Comparison of ENCODE assay signal across 17 mouse cellular contexts in the genomic region with DNA sequence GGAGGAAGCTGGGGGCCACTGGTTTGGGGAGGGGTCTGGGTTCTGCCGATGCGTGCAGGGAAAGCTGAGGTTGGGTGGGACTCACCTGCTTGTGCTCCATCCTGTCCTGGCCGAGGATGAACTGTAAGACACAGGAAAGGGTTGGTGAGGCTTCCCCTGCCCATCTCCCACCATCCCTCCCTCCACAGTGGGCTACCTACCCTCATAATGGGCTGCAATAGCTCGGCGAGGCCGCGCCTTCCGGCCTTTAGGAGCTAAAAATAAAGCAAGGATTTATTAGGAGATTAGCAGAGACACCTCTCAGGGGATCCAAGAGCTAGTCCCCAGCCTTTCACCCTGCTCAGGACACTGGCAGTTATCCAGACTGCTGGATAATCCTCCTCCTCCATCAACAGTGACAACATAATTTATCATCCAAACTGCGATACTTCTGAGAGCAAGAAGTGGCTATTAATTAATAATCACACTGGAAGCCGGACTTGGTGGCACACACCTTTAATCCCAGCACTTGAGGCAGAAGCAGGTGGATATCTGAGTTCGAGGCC. TPM values are rescaled to one million over a fixed set of nuclear protein-coding genes. Genes with fewer than 3 reads are reported as not detected.
A peak's percentile ranks its signal among the peaks of the same experiment; 100 is the strongest.
DNase-seq lines count a peak whose midpoint lies in the region; ATAC-seq and TF ChIP-seq lines count a peak whose summit lies in the region.
"Had no signal": no experiment of that assay in that cellular context is flagged by ENCODE, and none has a peak within 500 bp of the region (broad histone marks: within the 10 kb centered on the region; RNA-seq: fewer than 3 reads in every experiment).

No protein-coding gene starts in this region.

- no peaks in the 10 kb centered on the region for H3K36me3 ChIP-seq in heart, embryonic 13.5 days
- H3K36me3 ChIP-seq in heart, embryonic 11.5 days (ENCODE audit: control insufficient read depth, insufficient read depth, low read length) = no peaks in the 10 kb centered on the region
- H3K36me3 ChIP-seq in kidney, postnatal 0 days (ENCODE audit: insufficient read depth, low read length) = no peaks in the 10 kb centered on the region
- no peaks in the 10 kb centered on the region for H3K36me3 ChIP-seq in kidney, embryonic 14.5 days (ENCODE audit: control insufficient read depth, insufficient read depth, low read length)
- H3K36me3 ChIP-seq: embryonic facial prominence, embryonic 12.5 days; midbrain, embryonic 12.5 days had no signal

- peaks cover 19% of the 10 kb centered on the region for H3K4me1 ChIP-seq in heart, embryonic 13.5 days
- H3K4me1 ChIP-seq in heart, embryonic 11.5 days (ENCODE audit: control insufficient read depth, insufficient read depth, low read length) = peaks cover 12% of the 10 kb centered on the region
- H3K4me1 ChIP-seq in kidney, postnatal 0 days (replicated peaks; ENCODE audit: insufficient read depth, low read length) = peaks cover 14% of the 10 kb centered on the region
- peaks cover 14% of the 10 kb centered on the region; the same call in 1 of the 2 replicates for H3K4me1 ChIP-seq in kidney, embryonic 14.5 days (ENCODE audit: control insufficient read depth, insufficient read depth, low read length)

- DNase-seq in kidney, postnatal 0 days (ENCODE audit: low spot score) = no peak
- DNase-seq in retina, adult 2 months (ENCODE audit: low read depth, low spot score) = peak; percentile 82
- DNase-seq in retina, embryonic 14.5 days (ENCODE audit: low spot score) = no peak
- DNase-seq in thymus, postnatal 14 days = no peak
- DNase-seq: cerebellum, adult 8-10 months; gastrocnemius, postnatal 25 days; heart, postnatal 36 days had no signal

- no peak overlapping the region for H3K27ac ChIP-seq in heart, embryonic 13.5 days (replicated peaks)
- no peak overlapping the region for H3K27ac ChIP-seq in heart, embryonic 11.5 days (ENCODE audit: low read depth, low read length)
- peak overlapping the region; percentile 39; the same call in 1 of the 2 replicates for H3K27ac ChIP-seq in kidney, postnatal 0 days
- H3K27ac ChIP-seq in kidney, embryonic 14.5 days (ENCODE audit: low read depth, low read length) = no peak overlapping the region
- H3K27ac ChIP-seq: embryonic facial prominence, embryonic 12.5 days; hindbrain, postnatal 0 days; liver, embryonic 14.5 days; midbrain, embryonic 12.5 days had no signal

- no peak overlapping the region for H3K4me2 ChIP-seq in heart, embryonic 13.5 days
- no peak overlapping the region for H3K4me2 ChIP-seq in heart, embryonic 11.5 days
- H3K4me2 ChIP-seq in kidney, postnatal 0 days (ENCODE audit: low read length) = no peak overlapping the region
- H3K4me2 ChIP-seq in kidney, embryonic 14.5 days (replicated peaks; ENCODE audit: low read depth, low read length) = no peak overlapping the region
- H3K4me2 ChIP-seq: embryonic facial prominence, embryonic 12.5 days; midbrain, embryonic 12.5 days had no signal

- TF ChIP-seq CTCF in kidney, postnatal 0 days (IDR thresholded peaks at IDR 0.05; ENCODE audit: low read depth) = no peak

- WGBS in heart, embryonic 13.5 days = 49% methylated on average over 11 of the region's 11 CpGs
- WGBS in heart, embryonic 11.5 days (ENCODE audit: insufficient replicate concordance) = 55% methylated on average over 11 of the region's 11 CpGs
- 50% methylated on average over 11 of the region's 11 CpGs for WGBS in kidney, postnatal 0 days
- WGBS in kidney, embryonic 14.5 days = 47% methylated on average over 11 of the region's 11 CpGs

- no peak for ATAC-seq in heart, embryonic 13.5 days (ENCODE audit: extremely low read depth, insufficient number of reproducible peaks, low FRiP score, low TSS enrichment)
- no peak for ATAC-seq in heart, embryonic 11.5 days (replicated peaks; ENCODE audit: insufficient number of reproducible peaks, low FRiP score, low TSS enrichment)
- no peak for ATAC-seq in kidney, postnatal 0 days (replicated peaks; ENCODE audit: low FRiP score, low read depth)
- no peak for ATAC-seq in kidney, embryonic 14.5 days (ENCODE audit: low FRiP score, low TSS enrichment)
- ATAC-seq: forebrain, embryonic 14.5 days; hindbrain, postnatal 0 days had no signal

- no peaks in the 10 kb centered on the region for H3K9me3 ChIP-seq in heart, embryonic 13.5 days
- H3K9me3 ChIP-seq in heart, embryonic 11.5 days (replicated peaks; ENCODE audit: control insufficient read depth, low read length) = no peaks in the 10 kb centered on the region
- H3K9me3 ChIP-seq in kidney, postnatal 0 days (replicated peaks; ENCODE audit: low read length) = no peaks in the 10 kb centered on the region
- 0 out of 2 replicates have a peak, but pooled peaks cover under 1% of the 10 kb centered on the region for H3K9me3 ChIP-seq in kidney, embryonic 14.5 days (ENCODE audit: control insufficient read depth, low read length)
- H3K9me3 ChIP-seq: embryonic facial prominence, embryonic 12.5 days; midbrain, embryonic 12.5 days had no signal

- H3K4me3 ChIP-seq in heart, embryonic 13.5 days = no peak overlapping the region
- no peak overlapping the region for H3K4me3 ChIP-seq in heart, embryonic 11.5 days (ENCODE audit: low read depth, low read length)
- H3K4me3 ChIP-seq in kidney, postnatal 0 days (replicated peaks; ENCODE audit: low read depth, low read length) = no peak overlapping the region
- H3K4me3 ChIP-seq in kidney, embryonic 14.5 days (ENCODE audit: low read length) = no peak overlapping the region
- H3K4me3 ChIP-seq: embryonic facial prominence, embryonic 12.5 days; erythroblast, embryonic 14.5 days; midbrain, embryonic 12.5 days; myocyte had no signal

- H3K9ac ChIP-seq in heart, embryonic 13.5 days = peak overlapping the region; percentile 12; the same call in 1 of the 2 replicates
- H3K9ac ChIP-seq in heart, embryonic 11.5 days (ENCODE audit: low read depth, low read length) = no peak overlapping the region
- H3K9ac ChIP-seq in kidney, postnatal 0 days (ENCODE audit: low read depth, low read length) = no peak overlapping the region
- no peak overlapping the region for H3K9ac ChIP-seq in kidney, embryonic 14.5 days (ENCODE audit: low read depth, low read length)
- H3K9ac ChIP-seq: embryonic facial prominence, embryonic 12.5 days; liver, embryonic 14.5 days; midbrain, embryonic 12.5 days had no signal

- H3K27me3 ChIP-seq in heart, embryonic 13.5 days (replicated peaks) = no peaks in the 10 kb centered on the region
- no peaks in the 10 kb centered on the region for H3K27me3 ChIP-seq in heart, embryonic 11.5 days (ENCODE audit: control insufficient read depth, insufficient read depth, low read length)
- no peaks in the 10 kb centered on the region for H3K27me3 ChIP-seq in kidney, postnatal 0 days (ENCODE audit: insufficient read depth, low read length)
- H3K27me3 ChIP-seq in kidney, embryonic 14.5 days (ENCODE audit: control insufficient read depth, insufficient read depth, low read length) = no peaks in the 10 kb centered on the region
- H3K27me3 ChIP-seq: embryonic facial prominence, embryonic 12.5 days had no signal

RNA-seq across cellular contexts. Expression of a gene that starts 2.2 kb away (rescaled TPM):
- polyA plus RNA-seq in heart, embryonic 13.5 days (2015; fragmentation: Nextera tagmentation; extraction: Ambion mirVana) = 4.7 and 5.7 TPM in 2 replicates
- polyA plus RNA-seq in heart, embryonic 11.5 days (2014; fragmentation: Nextera tagmentation; extraction: Ambion mirVana) = 4.4 TPM in 2 replicates
- polyA plus RNA-seq in kidney, postnatal 0 days (2015; fragmentation: Nextera tagmentation; extraction: Ambion mirVana) = 14.1 and 15.8 TPM in 2 replicates
- polyA plus RNA-seq in kidney, embryonic 14.5 days (2014; fragmentation: Nextera tagmentation; extraction: Ambion mirVana) = 6.9 and 8.6 TPM in 2 replicates

RNA-seq across cellular contexts. Expression of a gene that starts 2.4 kb away (rescaled TPM):
- 3.3 and 3.4 TPM in 2 replicates for polyA plus RNA-seq in heart, embryonic 13.5 days (2015; fragmentation: Nextera tagmentation; extraction: Ambion mirVana)
- polyA plus RNA-seq in heart, embryonic 11.5 days (2014; fragmentation: Nextera tagmentation; extraction: Ambion mirVana) = 3.0 and 4.2 TPM in 2 replicates
- 8.0 and 8.4 TPM in 2 replicates for polyA plus RNA-seq in kidney, postnatal 0 days (2015; fragmentation: Nextera tagmentation; extraction: Ambion mirVana)
- polyA plus RNA-seq in kidney, embryonic 14.5 days (2014; fragmentation: Nextera tagmentation; extraction: Ambion mirVana) = 4.6 and 4.9 TPM in 2 replicates
- polyA plus RNA-seq: erythroblast, embryonic 14.5 days had no signal

RNA-seq across cellular contexts. Expression of a gene that starts 7.9 kb away (rescaled TPM):
- polyA plus RNA-seq in heart, embryonic 13.5 days (2015; fragmentation: Nextera tagmentation; extraction: Ambion mirVana) = 0.23 and 0.38 TPM in 2 replicates
- polyA plus RNA-seq in heart, embryonic 11.5 days (2014; fragmentation: Nextera tagmentation; extraction: Ambion mirVana) = 0.24 TPM in 1 of 2 replicates, not detected in the other
- polyA plus RNA-seq in kidney, postnatal 0 days (2015; fragmentation: Nextera tagmentation; extraction: Ambion mirVana) = 0.43 and 0.89 TPM in 2 replicates
- 0.34 and 0.60 TPM in 2 replicates for polyA plus RNA-seq in kidney, embryonic 14.5 days (2014; fragmentation: Nextera tagmentation; extraction: Ambion mirVana)
- polyA plus RNA-seq: erythroblast, embryonic 14.5 days had no signal

RNA-seq across cellular contexts. Expression of a gene that starts 11.6 kb away (rescaled TPM):
- 59.2 and 63.5 TPM in 2 replicates for polyA plus RNA-seq in heart, embryonic 13.5 days (2015; fragmentation: Nextera tagmentation; extraction: Ambion mirVana)
- 70.2 and 81.4 TPM in 2 replicates for polyA plus RNA-seq in heart, embryonic 11.5 days (2014; fragmentation: Nextera tagmentation; extraction: Ambion mirVana)
- 52.2 and 59.4 TPM in 2 replicates for polyA plus RNA-seq in kidney, postnatal 0 days (2015; fragmentation: Nextera tagmentation; extraction: Ambion mirVana)
- polyA plus RNA-seq in kidney, embryonic 14.5 days (2014; fragmentation: Nextera tagmentation; extraction: Ambion mirVana) = 95.2 and 102 TPM in 2 replicates

RNA-seq across cellular contexts. Expression of a gene that starts 21.3 kb away (rescaled TPM):
- 372 and 373 TPM in 2 replicates for polyA plus RNA-seq in heart, embryonic 13.5 days (2015; fragmentation: Nextera tagmentation; extraction: Ambion mirVana)
- 530 and 592 TPM in 2 replicates for polyA plus RNA-seq in heart, embryonic 11.5 days (2014; fragmentation: Nextera tagmentation; extraction: Ambion mirVana)
- 468 and 493 TPM in 2 replicates for polyA plus RNA-seq in kidney, postnatal 0 days (2015; fragmentation: Nextera tagmentation; extraction: Ambion mirVana)
- 729 and 1,177 TPM in 2 replicates for polyA plus RNA-seq in kidney, embryonic 14.5 days (2014; fragmentation: Nextera tagmentation; extraction: Ambion mirVana)
